Mouse (Mus musculus) heart, adult 2 months (tissue): ENCODE results near the gene Mthfd2.

Source experiments
- CTCF ChIP-seq: fragments of 200-600 bp; IDR thresholded peaks from 2 replicates; pipeline ENCODE4 v1.8.1; 2022; ENCODE audit warnings: antibody characterized with exemption, mild to moderate bottlenecking, moderate library complexity
- EP300 ChIP-seq: fragments of 200-500 bp; IDR thresholded peaks from 2 replicates; pipeline ENCODE4 v1.6.1; 2011; ENCODE audit warnings: low read depth, low read length, control low read depth; ENCODE audit not compliant: insufficient read depth
- POLR2A ChIP-seq: fragments of 200-500 bp; IDR thresholded peaks from 2 replicates; pipeline ENCODE4 v1.6.1; 2011; ENCODE audit warnings: mild to moderate bottlenecking, low read depth, low read length, control low read depth; ENCODE audit not compliant: insufficient read depth

DNA sequence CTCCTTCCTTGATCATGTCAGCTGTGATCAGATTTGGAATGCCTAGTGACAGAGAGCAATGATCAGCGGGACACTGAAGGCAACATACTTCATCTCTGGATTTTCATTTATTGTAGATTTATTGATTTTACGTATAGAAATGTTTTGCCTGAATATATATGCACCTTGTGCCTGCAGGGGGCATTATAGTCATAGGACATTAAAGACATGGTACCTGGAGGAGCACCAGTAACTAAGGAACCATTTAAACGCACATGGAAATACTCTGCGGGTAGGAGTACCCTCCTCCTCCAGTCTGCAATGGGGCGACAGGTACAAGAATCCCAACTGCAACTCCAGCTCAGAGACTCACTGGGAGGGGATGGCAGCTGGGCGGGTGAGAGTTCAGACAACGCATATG is 16.7 kb downstream of the Mthfd2 start:
- no peak for TF ChIP-seq EP300
- peak; percentile 16; the same call in 1 of the 2 replicates for TF ChIP-seq CTCF
- TF ChIP-seq POLR2A, result no peak
